24 mouse cellular contexts compared by ENCODE assay signal in genomic region chr11:67738846-67739490, GRCm38 (mm10). TPM values are rescaled to one million over a fixed set of nuclear protein-coding genes. Genes with fewer than 3 reads are reported as not detected.
"Had no signal": no experiment of that assay in that cellular context is flagged by ENCODE, and none has a peak within 500 bp of the region (broad histone marks: within the 10 kb centered on the region; RNA-seq: fewer than 3 reads in every experiment).

No protein-coding gene starts in this region.

- DNase-seq: lung, adult 18-20 months; lung, postnatal 14 days; lung, postnatal 4 days; midbrain, embryonic 14.5 days; right cerebral cortex, postnatal 14 days; thymus, adult 2 months; thymus, postnatal 25 days; thymus, postnatal 4 days had no signal

- H3K4me1 ChIP-seq: midbrain, embryonic 10.5 days; midbrain, embryonic 12.5 days; neural tube, embryonic 13.5 days; neural tube, embryonic 15.5 days; stomach, embryonic 15.5 days had no signal

- H3K9ac ChIP-seq: lung, embryonic 15.5 days; midbrain, embryonic 12.5 days; neural tube, embryonic 13.5 days; neural tube, embryonic 15.5 days; stomach, embryonic 15.5 days had no signal

- H3K27ac ChIP-seq: lung, embryonic 15.5 days; midbrain, embryonic 10.5 days; midbrain, embryonic 12.5 days; neural tube, embryonic 13.5 days; neural tube, embryonic 15.5 days; stomach, embryonic 15.5 days; stomach, postnatal 0 days had no signal

- H3K4me2 ChIP-seq: lung, embryonic 15.5 days; midbrain, embryonic 12.5 days; neural tube, embryonic 13.5 days; neural tube, embryonic 15.5 days; stomach, embryonic 15.5 days had no signal

- H3K9me3 ChIP-seq: lung, embryonic 15.5 days; midbrain, embryonic 10.5 days; midbrain, embryonic 12.5 days; neural tube, embryonic 13.5 days; neural tube, embryonic 15.5 days; stomach, embryonic 15.5 days had no signal

- H3K27me3 ChIP-seq: lung, embryonic 15.5 days; midbrain, embryonic 12.5 days; neural tube, embryonic 13.5 days; neural tube, embryonic 15.5 days; stomach, embryonic 15.5 days had no signal

- H3K36me3 ChIP-seq: lung, embryonic 15.5 days; midbrain, embryonic 10.5 days; midbrain, embryonic 12.5 days; neural tube, embryonic 13.5 days; neural tube, embryonic 15.5 days; stomach, embryonic 15.5 days had no signal

- H3K4me3 ChIP-seq: lung, embryonic 15.5 days; midbrain, embryonic 10.5 days; midbrain, embryonic 12.5 days; myocyte; neural tube, embryonic 13.5 days; neural tube, embryonic 15.5 days; stomach, embryonic 15.5 days had no signal

- ATAC-seq: lung, postnatal 0 days; midbrain, embryonic 16.5 days had no signal

RNA-seq across cellular contexts. Expression of gene Glp2r, which starts 32.0 kb away (rescaled TPM):
- total RNA-seq: megakaryocyte-erythroid progenitor cell, adult 5-6 weeks had no signal
- polyA plus RNA-seq: lung, postnatal 0 days; midbrain, embryonic 10.5 days; midbrain, embryonic 12.5 days; myocyte; neural tube, embryonic 11.5 days; neural tube, embryonic 15.5 days had no signal

RNA-seq across cellular contexts. Expression of gene Gsg1l2, which starts 35.4 kb away (rescaled TPM):
- total RNA-seq: megakaryocyte, adult 5-6 weeks; megakaryocyte-erythroid progenitor cell, adult 5-6 weeks had no signal
- polyA plus RNA-seq: liver, embryonic 16.5 days; lung, embryonic 15.5 days; lung, postnatal 0 days; midbrain, embryonic 10.5 days; midbrain, embryonic 12.5 days; midbrain, embryonic 14.5 days; midbrain, embryonic 16.5 days; myocyte; neural tube, embryonic 11.5 days; neural tube, embryonic 13.5 days; neural tube, embryonic 15.5 days; spleen, adult 2 months; stomach, embryonic 15.5 days; stomach, postnatal 0 days; testis, adult 2 months; thymus, adult 2 months had no signal

RNA-seq across cellular contexts. Expression of gene Rcvrn, which starts 43.8 kb away (rescaled TPM):
- total RNA-seq: megakaryocyte, adult 5-6 weeks; megakaryocyte-erythroid progenitor cell, adult 5-6 weeks had no signal
- polyA plus RNA-seq: liver, embryonic 16.5 days; lung, embryonic 15.5 days; lung, postnatal 0 days; midbrain, embryonic 10.5 days; midbrain, embryonic 12.5 days; midbrain, embryonic 14.5 days; midbrain, embryonic 16.5 days; myocyte; neural tube, embryonic 11.5 days; neural tube, embryonic 13.5 days; neural tube, embryonic 15.5 days; spleen, adult 2 months; stomach, embryonic 15.5 days; stomach, postnatal 0 days; testis, adult 2 months had no signal

RNA-seq across cellular contexts. Expression of gene Dhrs7c, which starts 59.0 kb away (rescaled TPM):
- total RNA-seq: megakaryocyte, adult 5-6 weeks; megakaryocyte-erythroid progenitor cell, adult 5-6 weeks had no signal
- polyA plus RNA-seq: midbrain, embryonic 10.5 days; midbrain, embryonic 12.5 days; midbrain, embryonic 14.5 days; midbrain, embryonic 16.5 days; neural tube, embryonic 13.5 days; spleen, adult 2 months; stomach, postnatal 0 days; testis, adult 2 months had no signal
